31 mouse cellular contexts compared by ENCODE assay signal in the genomic region with DNA sequence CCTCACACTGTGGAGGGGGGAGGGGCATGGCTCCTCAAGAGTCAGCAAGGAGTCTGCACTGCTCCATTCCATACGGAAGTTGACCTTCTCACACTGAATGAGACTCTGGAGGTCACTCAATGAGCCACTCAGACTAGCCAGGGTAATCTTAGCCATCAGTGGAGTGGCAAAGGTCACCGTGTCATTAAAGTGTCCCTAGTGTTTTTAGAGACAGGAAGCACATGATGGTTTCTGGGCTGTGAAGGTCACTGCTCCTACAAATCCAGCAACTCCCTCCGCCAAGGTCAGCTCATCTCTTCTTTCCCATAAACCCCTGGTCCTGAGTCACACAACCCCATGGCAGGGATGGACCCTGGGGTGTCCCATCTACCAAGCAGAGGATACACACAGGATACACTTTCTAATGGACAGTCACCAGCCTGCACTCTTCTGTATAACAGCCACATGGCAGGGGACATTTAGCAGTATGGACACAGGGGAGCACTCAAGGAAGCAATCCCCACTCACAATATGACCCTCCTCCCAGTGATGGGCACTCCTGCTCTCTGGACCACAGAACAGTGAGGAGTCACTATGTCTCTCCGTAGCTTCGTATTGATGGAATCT.
DNase-seq lines count a peak whose midpoint lies in the region; ATAC-seq lines count a peak whose summit lies in the region.
"Had no signal": no experiment of that assay in that cellular context is flagged by ENCODE, and none has a peak within 500 bp of the region (broad histone marks: within the 10 kb centered on the region; RNA-seq: fewer than 3 reads in every experiment).

No protein-coding gene starts in this region.

- no peak overlapping the region for H3K4me2 ChIP-seq in kidney, embryonic 14.5 days (replicated peaks; ENCODE audit: low read depth, low read length)
- H3K4me2 ChIP-seq in kidney, embryonic 16.5 days (replicated peaks; ENCODE audit: low read depth, low read length) = no peak overlapping the region
- H3K4me2 ChIP-seq: heart, embryonic 15.5 days; hindbrain, embryonic 15.5 days; limb, embryonic 13.5 days; liver, embryonic 11.5 days; midbrain, embryonic 12.5 days; neural tube, embryonic 12.5 days had no signal

- 64% methylated on average over 5 of the region's 5 CpGs for WGBS in heart, embryonic 10.5 days
- 51% methylated on average over 5 of the region's 5 CpGs for WGBS in kidney, embryonic 14.5 days
- WGBS in kidney, embryonic 16.5 days = 55% methylated on average over 5 of the region's 5 CpGs

- ATAC-seq in kidney, embryonic 14.5 days (ENCODE audit: low FRiP score, low TSS enrichment) = no peak
- no peak for ATAC-seq in kidney, embryonic 16.5 days (ENCODE audit: low FRiP score, low TSS enrichment)
- ATAC-seq: activated CD4-positive, CD25-positive, alpha-beta regulatory T cell, adult 4 months; forebrain, embryonic 14.5 days had no signal

- peak; percentile 28 for DNase-seq in adrenal gland, adult 8-10 months
- DNase-seq in adrenal gland, postnatal 4 days (ENCODE audit: low spot score in 2 of 2) = no peak
- DNase-seq in heart, embryonic 10.5 days (ENCODE audit: low spot score) = no peak
- DNase-seq in heart, adult 9 months (ENCODE audit: low spot score in 2 of 2) = no peak
- DNase-seq in yolk sac, embryonic 10.5 days (ENCODE audit: low spot score) = peak; percentile 31
- no peak for DNase-seq in urinary bladder, postnatal 36 days (ENCODE audit: low spot score in 2 of 2)
- DNase-seq: cerebellum, adult 11-12 months; cerebellum, adult 9-11 months; gastrocnemius, postnatal 25 days; heart, adult 18-20 months; heart, postnatal 36 days; kidney, adult 18-20 months; kidney, postnatal 14 days; layer of hippocampus, adult 9-11 months; lung, postnatal 36 days; right cerebral cortex, adult 18-20 months; spleen, adult 18-20 months; thymus, postnatal 14 days had no signal

- H3K4me1 ChIP-seq in heart, embryonic 10.5 days = peaks cover 46% of the 10 kb centered on the region
- peaks cover 12% of the 10 kb centered on the region for H3K4me1 ChIP-seq in kidney, embryonic 14.5 days (ENCODE audit: control insufficient read depth, insufficient read depth, low read length)
- H3K4me1 ChIP-seq in kidney, embryonic 16.5 days (ENCODE audit: insufficient read depth, low read length) = peaks cover 12% of the 10 kb centered on the region
- H3K4me1 ChIP-seq: megakaryocyte, embryonic 14.5 days had no signal

- H3K27me3 ChIP-seq in heart, embryonic 10.5 days (ENCODE audit: insufficient read depth, poor library complexity, severe bottlenecking) = no peaks in the 10 kb centered on the region
- no peaks in the 10 kb centered on the region for H3K27me3 ChIP-seq in kidney, embryonic 14.5 days (ENCODE audit: control insufficient read depth, insufficient read depth, low read length)
- no peaks in the 10 kb centered on the region for H3K27me3 ChIP-seq in kidney, embryonic 16.5 days (ENCODE audit: insufficient read depth, low read length)
- H3K27me3 ChIP-seq: heart, embryonic 15.5 days; hindbrain, embryonic 15.5 days; limb, embryonic 13.5 days; megakaryocyte, embryonic 14.5 days; neural tube, embryonic 12.5 days had no signal

- 0 out of 2 replicates have a peak overlapping the region, but pooled peaks have one; percentile 4 for H3K9ac ChIP-seq in kidney, embryonic 14.5 days (ENCODE audit: low read depth, low read length)
- no peak overlapping the region for H3K9ac ChIP-seq in kidney, embryonic 16.5 days (replicated peaks; ENCODE audit: low read length)
- H3K9ac ChIP-seq: heart, embryonic 15.5 days; hindbrain, embryonic 15.5 days; limb, embryonic 13.5 days; midbrain, embryonic 12.5 days; neural tube, embryonic 12.5 days had no signal

- H3K4me3 ChIP-seq in heart, embryonic 10.5 days = no peak overlapping the region
- H3K4me3 ChIP-seq in kidney, embryonic 14.5 days (ENCODE audit: low read length) = no peak overlapping the region
- no peak overlapping the region for H3K4me3 ChIP-seq in kidney, embryonic 16.5 days (ENCODE audit: low read length)
- H3K4me3 ChIP-seq: heart, embryonic 15.5 days; hindbrain, embryonic 15.5 days; left cerebral cortex, adult 2 months; limb, embryonic 13.5 days; megakaryocyte, embryonic 14.5 days; midbrain, embryonic 12.5 days; myocyte; neural tube, embryonic 12.5 days had no signal

- H3K9me3 ChIP-seq in heart, embryonic 10.5 days = no peaks in the 10 kb centered on the region
- no peaks in the 10 kb centered on the region for H3K9me3 ChIP-seq in kidney, embryonic 14.5 days (ENCODE audit: control insufficient read depth, low read length)
- no peaks in the 10 kb centered on the region for H3K9me3 ChIP-seq in kidney, embryonic 16.5 days (ENCODE audit: low read length)
- H3K9me3 ChIP-seq: heart, embryonic 15.5 days; hindbrain, embryonic 15.5 days; limb, embryonic 13.5 days; midbrain, embryonic 12.5 days; neural tube, embryonic 12.5 days had no signal

- peaks cover 68% of the 10 kb centered on the region for H3K36me3 ChIP-seq in heart, embryonic 10.5 days
- H3K36me3 ChIP-seq in kidney, embryonic 14.5 days (ENCODE audit: control insufficient read depth, insufficient read depth, low read length) = peaks cover 23% of the 10 kb centered on the region
- H3K36me3 ChIP-seq in kidney, embryonic 16.5 days (ENCODE audit: insufficient read depth, low read length) = peaks cover 33% of the 10 kb centered on the region

- peak overlapping the region; percentile 56 for H3K27ac ChIP-seq in heart, embryonic 10.5 days
- H3K27ac ChIP-seq in kidney, embryonic 14.5 days (ENCODE audit: low read depth, low read length) = no peak overlapping the region
- H3K27ac ChIP-seq in kidney, embryonic 16.5 days (ENCODE audit: low read length) = no peak overlapping the region
- H3K27ac ChIP-seq: heart, embryonic 15.5 days; hindbrain, embryonic 15.5 days; left cerebral cortex, adult 2 months; limb, embryonic 13.5 days; midbrain, embryonic 12.5 days; neural tube, embryonic 12.5 days had no signal

Comparison
In these comparisons a context has a peak if more than half of its experiments do, and no peak if none do; other contexts are left out.
1. DNase-seq: peak in adrenal gland, adult 8-10 months (single experiment) and yolk sac, embryonic 10.5 days (single experiment); none in adrenal gland, postnatal 4 days (0 of 2), heart, embryonic 10.5 days (single experiment), heart, adult 9 months (0 of 2) and urinary bladder, postnatal 36 days (0 of 2).